Mouse (Mus musculus) forelimb bud, embryonic 11.5 days (tissue): ENCODE measurements around the gene Abce1.

ENCODE experiments used
- DNase-seq: peaks from one replicate; pipeline ENCODE4 v3.0.0-alpha.2; 2012; ENCODE audit warnings: low read depth, low spot score

The Abce1 gene

GRCm38 (mm10) chr8:79639586-79640451 lies 71.7 kb downstream of the Abce1 start, which contains the start of gene Otud4:
Gene Otud4, plus strand, starts transcription at chr8:79639618.
- DNase-seq = peak; percentile 35

GRCm38 (mm10) chr8:79638707-79639549 lies 72.6 kb downstream of the Abce1 start:
- peak; percentile 99 for DNase-seq

- no peak for DNase-seq
Measured at GRCm38 (mm10) chr8:79638001-79638706, 73.4 kb downstream of the Abce1 start.

GRCm38 (mm10) chr8:79637237-79637636 lies 74.3 kb downstream of the Abce1 start:
- DNase-seq = no peak

- no peak for DNase-seq
Measured at GRCm38 (mm10) chr8:79636151-79636550, 75.4 kb downstream of the Abce1 start.

GRCm38 (mm10) chr8:79635491-79635890 lies 76.0 kb downstream of the Abce1 start:
- no peak for DNase-seq
